Mouse (Mus musculus) MEL (cell line): ENCODE measurements at regions not wholly inside any gene's neighbourhood (a gene's known extent, or its start where the extent isn't known, plus 50 kb on each side); places are given as distances from the start of the nearest gene placed in this dataset.

Source experiments
- DNase-seq: peaks from one replicate; pipeline ENCODE4 v3.0.0; 2011; ENCODE audit warnings: low read depth, low spot score
- H3K27ac ChIP-seq: 2 replicates; pipeline ENCODE4 v1.5.1; 2012; ENCODE audit warnings: low read depth, mild to moderate bottlenecking, control low read depth, low read length, moderate library complexity; ENCODE audit not compliant: control insufficient read depth
- H3K27me3 ChIP-seq, 2 experiments: fragments of 150-350 bp in 1 of 2; sonication (generic) in 1 of 2; 2 replicates each; pipeline ENCODE4 v1.6.1; 2012; ENCODE audit warnings: low read length in 2 of 2, mild to moderate bottlenecking in 2 of 2, improper control_type of control experiment in 1 of 2, moderate library complexity in 1 of 2; ENCODE audit not compliant: insufficient read depth in 2 of 2, control insufficient read depth in 1 of 2
- H3K36me3 ChIP-seq, 2 experiments: 2 replicates each; pipeline ENCODE4 v1.6.1; 2012 to 2014; ENCODE audit warnings: low read length in 2 of 2, improper control_type of control experiment in 1 of 2, inconsistent platforms in 1 of 2, mild to moderate bottlenecking in 1 of 2; ENCODE audit not compliant: insufficient read depth in 2 of 2, control insufficient read depth in 1 of 2
- H3K4me1 ChIP-seq, 2 experiments: fragments of 150-350 bp in 1 of 2; sonication (generic) in 1 of 2; 2 replicates each; pipeline ENCODE4 v1.6.1; 2012; ENCODE audit warnings: low read length in 2 of 2, improper control_type of control experiment in 1 of 2, mild to moderate bottlenecking in 1 of 2; ENCODE audit not compliant: insufficient read depth in 2 of 2, control insufficient read depth in 1 of 2
- H3K4me3 ChIP-seq, 2 experiments: fragments of 150-350 bp in 1 of 2; sonication (generic) in 1 of 2; 2 replicates each; pipeline ENCODE4 v1.5.1; 2012; ENCODE audit warnings: low read depth in 2 of 2, low read length in 2 of 2, mild to moderate bottlenecking in 2 of 2, moderate library complexity in 2 of 2, control low read depth in 1 of 2, improper control_type of control experiment in 1 of 2; ENCODE audit not compliant: control insufficient read depth in 1 of 2, insufficient read depth in 1 of 2
- H3K79me2 ChIP-seq: 2 replicates; pipeline ENCODE4 v1.6.1; 2012; ENCODE audit warnings: mild to moderate bottlenecking, low read length, moderate library complexity; ENCODE audit not compliant: control insufficient read depth, poor library complexity, insufficient read depth
- H3K9ac ChIP-seq: 2 replicates; pipeline ENCODE4 v1.6.1; 2012; ENCODE audit warnings: low read depth, mild to moderate bottlenecking, control low read depth, low read length, moderate library complexity; ENCODE audit not compliant: control insufficient read depth, poor library complexity, severe bottlenecking
- H3K9me3 ChIP-seq: fragments of 150-350 bp; sonication (generic); replicated peaks from 2 replicates; pipeline ENCODE4 v1.6.1; 2012; ENCODE audit warnings: mild to moderate bottlenecking, low read length, improper control_type of control experiment, moderate library complexity; ENCODE audit not compliant: insufficient read depth
- BHLHE40 ChIP-seq: IDR thresholded peaks from 2 replicates; pipeline ENCODE4 v1.6.1; 2012; ENCODE audit warnings: low read depth, mild to moderate bottlenecking, inconsistent platforms, low read length, improper control_type of control experiment, borderline replicate concordance
- CHD2 ChIP-seq: IDR thresholded peaks from 2 replicates; pipeline ENCODE4 v1.6.1; 2011; ENCODE audit warnings: low read length, improper control_type of control experiment
- ELF1 ChIP-seq: IDR thresholded peaks from 2 replicates; pipeline ENCODE4 v1.6.1; 2014; ENCODE audit warnings: low read depth, mild to moderate bottlenecking, inconsistent platforms, low read length, improper control_type of control experiment, moderate library complexity
- EP300 ChIP-seq, 2 experiments: IDR thresholded peaks; 2 replicates each; pipeline ENCODE4 v1.6.1; 2011; ENCODE audit warnings: improper control_type of control experiment in 2 of 2, low read length in 2 of 2, low read depth in 1 of 2, mild to moderate bottlenecking in 1 of 2
- ETS1 ChIP-seq: IDR thresholded peaks from 2 replicates; pipeline ENCODE4 v1.6.1; 2012; ENCODE audit warnings: low read depth, mild to moderate bottlenecking, inconsistent platforms, low read length, improper control_type of control experiment, moderate library complexity
- GABPA ChIP-seq: IDR thresholded peaks from 2 replicates; pipeline ENCODE4 v1.6.1; 2012; ENCODE audit warnings: low read depth, mild to moderate bottlenecking, inconsistent platforms, low read length, improper control_type of control experiment, moderate library complexity
- KAT2A ChIP-seq: conservative IDR thresholded peaks from 2 replicates; pipeline ENCODE4 v1.6.1; 2012; ENCODE audit warnings: low read depth, low read length, improper control_type of control experiment, inconsistent platforms
- MEF2A ChIP-seq: IDR thresholded peaks from 2 replicates; pipeline ENCODE4 v1.6.1; 2014; ENCODE audit warnings: low read depth, mild to moderate bottlenecking, inconsistent platforms, low read length, improper control_type of control experiment; ENCODE audit not compliant: poor library complexity, insufficient replicate concordance, severe bottlenecking; ENCODE audit errors: extremely low read depth
- MYC ChIP-seq: IDR thresholded peaks from 2 replicates; pipeline ENCODE4 v1.6.1; 2011; ENCODE audit warnings: low read depth, mild to moderate bottlenecking, low read length, improper control_type of control experiment, moderate library complexity
- POLR2A ChIP-seq, 2 experiments: IDR thresholded peaks; 2 replicates each; pipeline ENCODE4 v1.6.1; 2011 to 2012; ENCODE audit warnings: low read length in 2 of 2, mild to moderate bottlenecking in 2 of 2, control low read depth in 1 of 2, improper control_type of control experiment in 1 of 2, low read depth in 1 of 2, moderate library complexity in 1 of 2; ENCODE audit not compliant: control insufficient read depth in 1 of 2, insufficient read depth in 1 of 2, poor library complexity in 1 of 2
- POLR2AphosphoS2 ChIP-seq: IDR thresholded peaks from 2 replicates; pipeline ENCODE4 v1.6.1; 2011; ENCODE audit warnings: low read length, improper control_type of control experiment
- RAD21 ChIP-seq: IDR thresholded peaks from 2 replicates; pipeline ENCODE4 v1.6.1; 2011; ENCODE audit warnings: mild to moderate bottlenecking, low read depth, low read length, improper control_type of control experiment
- SIN3A ChIP-seq: IDR thresholded peaks from 2 replicates; pipeline ENCODE4 v1.6.1; 2012; ENCODE audit warnings: low read length, improper control_type of control experiment, inconsistent platforms
- SMC3 ChIP-seq: IDR thresholded peaks from 2 replicates; pipeline ENCODE4 v1.6.1; 2011; ENCODE audit warnings: low read depth, low read length, improper control_type of control experiment
- TCF12 ChIP-seq: IDR thresholded peaks from 2 replicates; pipeline ENCODE4 v1.6.1; 2014; ENCODE audit warnings: low read depth, mild to moderate bottlenecking, inconsistent platforms, low read length, improper control_type of control experiment, moderate library complexity
- USF1 ChIP-seq: IDR thresholded peaks from 2 replicates; pipeline ENCODE4 v1.6.1; 2014; ENCODE audit warnings: low read depth, mild to moderate bottlenecking, inconsistent platforms, low read length, improper control_type of control experiment, moderate library complexity
- ZC3H11A ChIP-seq: IDR thresholded peaks from 2 replicates; pipeline ENCODE4 v1.6.1; 2012; ENCODE audit warnings: low read depth, mild to moderate bottlenecking, inconsistent platforms, low read length, improper control_type of control experiment
- ZMIZ1 ChIP-seq: IDR thresholded peaks from 2 replicates; pipeline ENCODE4 v1.6.1; 2012; ENCODE audit warnings: low read depth, mild to moderate bottlenecking, inconsistent platforms, low read length, improper control_type of control experiment, moderate library complexity
- ZNF384 ChIP-seq: IDR thresholded peaks from 2 replicates; pipeline ENCODE4 v1.6.1; 2012; ENCODE audit warnings: low read depth, mild to moderate bottlenecking, inconsistent platforms, low read length, improper control_type of control experiment

- no peak for TF ChIP-seq POLR2AphosphoS2
- TF ChIP-seq RAD21, result no peak
- no peak for TF ChIP-seq ZC3H11A
- TF ChIP-seq CHD2, result no peak
- TF ChIP-seq ZMIZ1, result no peak
- no peak for TF ChIP-seq KAT2A
- TF ChIP-seq EP300 (IDR thresholded peaks at IDR 0.05; ENCODE audit: low read depth in 1 of 2, low read length in 2 of 2), result no peak
- TF ChIP-seq SIN3A, result no peak
- no peak for TF ChIP-seq ZNF384
Measured at GRCm38 (mm10) chr1:118756171-118756865, 128.6 kb downstream of the Tfcp2l1 start.

GRCm38 (mm10) chr1:118757340-118758030, 129.7 kb downstream of the Tfcp2l1 start:
- Histone ChIP-seq H3K36me3 (no peaks in the 10 kb centered on the region), H3K4me1 (no peaks in the 10 kb centered on the region), H3K79me2 (no peaks in the 10 kb centered on the region), H3K27ac (no peak overlapping the region), H3K9me3 (no peaks in the 10 kb centered on the region), H3K4me3 (no peak overlapping the region)
- TF ChIP-seq POLR2A (IDR thresholded peaks at IDR 0.05; ENCODE audit: control insufficient read depth in 1 of 2, insufficient read depth in 1 of 2, low read depth in 1 of 2, low read length in 2 of 2, poor library complexity in 1 of 2) (no peak), ZNF384 (no peak), TCF12 (no peak), USF1 (no peak)
- TF ChIP-seq, all 39 proteins: peak for 0
- no peak overlapping the region for H3K9ac ChIP-seq
- DNase-seq, result no peak
- no peaks in the 10 kb centered on the region for H3K27me3 ChIP-seq

More at GRCm38 (mm10) chr1:118756171-118756865, 128.6 kb downstream of the Tfcp2l1 start:
- Histone ChIP-seq H3K9ac (no peak overlapping the region), H3K36me3 (no peaks in the 10 kb centered on the region), H3K9me3 (no peaks in the 10 kb centered on the region), H3K79me2 (no peaks in the 10 kb centered on the region), H3K4me3 (no peak overlapping the region), H3K27ac (no peak overlapping the region), H3K4me1 (no peaks in the 10 kb centered on the region), H3K27me3 (no peaks in the 10 kb centered on the region)
- DNase-seq, result no peak

- Histone ChIP-seq H3K27me3 (no peaks in the 10 kb centered on the region), H3K4me1 (no peaks in the 10 kb centered on the region), H3K27ac (no peak overlapping the region), H3K9me3 (no peaks in the 10 kb centered on the region), H3K4me3 (no peak overlapping the region), H3K9ac (no peak overlapping the region), H3K36me3 (no peaks in the 10 kb centered on the region), H3K79me2 (no peaks in the 10 kb centered on the region)
- TF ChIP-seq ELF1, result no peak
- TF ChIP-seq MYC, result no peak
- TF ChIP-seq TCF12, result no peak
- TF ChIP-seq GABPA, result no peak
- no peak for TF ChIP-seq BHLHE40
- no peak for TF ChIP-seq ETS1
- TF ChIP-seq EP300 (IDR thresholded peaks at IDR 0.05; ENCODE audit: low read depth in 1 of 2, low read length in 2 of 2), result no peak
- TF ChIP-seq RAD21, result no peak
- TF ChIP-seq SMC3, result no peak
- no peak for TF ChIP-seq MEF2A
- DNase-seq, result no peak
Measured at GRCm38 (mm10) chr1:118758031-118758400, 130.3 kb downstream of the Tfcp2l1 start.
